Mouse (Mus musculus): ENCODE measurements around the gene Dtnbp1. TPM values are rescaled to one million over a fixed set of nuclear protein-coding genes. Genes with fewer than 3 reads are reported as not detected.

Dtnbp1 gene
- polyA plus RNA-seq, 1 experiment from 2014 or later: 93.0 TPM

DNA sequence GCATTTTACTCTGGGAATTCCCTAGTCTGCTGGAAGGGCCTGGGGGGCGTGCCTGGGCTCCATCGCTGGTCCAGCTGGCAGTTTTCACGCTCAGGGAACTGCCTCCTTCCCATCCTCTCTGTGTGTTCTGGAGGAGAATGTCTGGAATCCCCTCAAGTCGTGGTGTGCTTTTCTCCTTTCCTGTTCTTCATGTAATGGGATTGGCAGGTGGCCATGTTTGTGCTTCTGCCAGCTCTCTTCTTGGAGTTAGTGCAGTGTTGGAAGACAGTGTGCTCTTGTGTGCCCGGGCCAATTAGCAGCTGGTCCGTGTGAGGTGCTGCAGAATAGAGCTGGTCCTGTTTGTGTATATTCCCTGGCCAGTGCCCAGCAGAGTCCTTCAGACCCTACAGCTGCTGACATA lies 94.2 kb downstream of the Dtnbp1 start:
- WGBS: 25% methylated on average over 6 of the region's 6 CpGs
- peak overlapping the region; percentile 50 for H3K27ac ChIP-seq
- H3K4me1 ChIP-seq (replicated peaks; ENCODE audit: insufficient read depth, low read length): peaks cover 6% of the 10 kb centered on the region; the same call in 1 of the 2 replicates
- no peaks in the 10 kb centered on the region for H3K27me3 ChIP-seq (ENCODE audit: insufficient read depth, low read length)
- peak; percentile 94 for DNase-seq (ENCODE audit: low spot score)
- H3K9ac ChIP-seq (ENCODE audit: low read depth, low read length): no peak overlapping the region
- no peak overlapping the region for H3K4me2 ChIP-seq (ENCODE audit: low read length)
- peaks cover 52% of the 10 kb centered on the region for H3K36me3 ChIP-seq (ENCODE audit: insufficient read depth, low read length)
- no peaks in the 10 kb centered on the region for H3K9me3 ChIP-seq (replicated peaks; ENCODE audit: low read length)
- H3K4me3 ChIP-seq (replicated peaks; ENCODE audit: low read depth, low read length): no peak overlapping the region
- peak; percentile 51 for ATAC-seq (replicated peaks; ENCODE audit: low FRiP score, low read depth)
- no peak for TF ChIP-seq CTCF (IDR thresholded peaks at IDR 0.05; ENCODE audit: low read depth)

DNA sequence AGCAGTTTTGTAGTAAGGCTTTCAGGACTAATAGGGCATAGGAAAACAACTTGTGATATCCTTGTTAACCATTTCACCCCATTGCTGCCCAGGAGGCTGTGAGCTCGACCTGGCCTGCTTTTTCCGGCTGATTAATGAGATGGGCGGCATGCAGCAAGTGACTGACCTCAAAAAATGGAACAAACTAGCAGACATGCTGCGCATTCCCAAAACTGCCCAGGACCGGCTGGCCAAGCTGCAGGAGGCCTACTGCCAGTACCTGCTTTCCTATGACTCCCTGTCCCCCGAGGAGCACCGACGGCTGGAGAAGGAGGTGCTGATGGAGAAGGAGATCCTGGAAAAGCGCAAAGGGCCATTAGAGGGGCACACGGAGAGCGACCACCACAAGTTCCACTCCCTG lies 95.8 kb downstream of the Dtnbp1 start:
- DNase-seq (ENCODE audit: low spot score): no peak
- Histone ChIP-seq H3K4me3 (replicated peaks; ENCODE audit: low read depth, low read length) (no peak overlapping the region), H3K4me2 (ENCODE audit: low read length) (no peak overlapping the region), H3K27ac (peak overlapping the region; percentile 50; the same call in 1 of the 2 replicates), H3K36me3 (ENCODE audit: insufficient read depth, low read length) (peaks cover 46% of the 10 kb centered on the region), H3K27me3 (ENCODE audit: insufficient read depth, low read length) (no peaks in the 10 kb centered on the region), H3K4me1 (replicated peaks; ENCODE audit: insufficient read depth, low read length) (peaks cover 6% of the 10 kb centered on the region; the same call in 1 of the 2 replicates), H3K9ac (ENCODE audit: low read depth, low read length) (no peak overlapping the region), H3K9me3 (replicated peaks; ENCODE audit: low read length) (no peaks in the 10 kb centered on the region)
- 0 out of 2 replicates have a peak, but pooled peaks have one; percentile 24 for ATAC-seq (replicated peaks; ENCODE audit: low FRiP score, low read depth)
- WGBS: 73% methylated on average over 11 of the region's 11 CpGs
- TF ChIP-seq CTCF (IDR thresholded peaks at IDR 0.05; ENCODE audit: low read depth): no peak

DNA sequence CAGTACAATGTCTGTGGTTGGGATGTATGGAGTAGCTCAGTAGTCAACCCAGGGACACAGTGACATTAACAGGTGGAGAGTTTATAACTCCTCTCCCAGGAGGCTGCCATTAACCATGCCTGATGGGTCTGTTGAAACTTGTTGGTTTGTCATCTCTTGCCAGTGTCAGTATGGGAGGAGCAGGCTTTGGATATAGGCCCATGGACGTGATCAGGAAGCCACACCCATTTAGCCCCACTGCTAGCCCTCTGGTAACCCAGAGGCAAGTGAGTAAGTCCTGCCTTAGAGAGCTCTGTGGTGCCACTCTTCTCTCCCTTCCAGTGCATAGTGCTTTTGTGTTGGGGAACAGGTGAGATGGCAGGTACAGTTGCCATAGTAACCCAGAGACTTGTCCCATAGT lies 97.7 kb downstream of the Dtnbp1 start:
- 70% methylated on average over 1 of the region's 1 CpGs for WGBS
- Histone ChIP-seq H3K4me3 (replicated peaks; ENCODE audit: low read depth, low read length) (no peak overlapping the region), H3K4me1 (replicated peaks; ENCODE audit: insufficient read depth, low read length) (peaks cover 6% of the 10 kb centered on the region; the same call in 1 of the 2 replicates)

DNA sequence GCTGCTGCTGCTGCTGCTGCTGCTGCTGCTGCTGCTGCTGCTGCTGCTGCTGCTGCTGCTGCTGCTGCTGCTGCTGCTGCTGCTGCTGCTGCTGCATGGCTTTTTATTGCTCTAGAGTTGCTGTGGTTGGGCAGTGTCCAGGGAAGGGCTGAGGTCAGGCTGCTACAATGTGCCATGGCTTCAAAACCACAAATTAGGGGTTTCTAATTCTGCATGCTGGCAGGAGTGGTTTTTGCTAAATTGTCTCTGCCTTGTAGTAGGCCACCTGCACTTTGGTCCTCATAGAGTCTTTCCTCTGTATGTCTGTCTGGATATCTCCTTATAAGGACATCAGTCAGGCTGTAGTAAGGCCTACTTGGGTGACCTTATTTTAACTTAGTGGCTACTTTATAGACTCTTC lies 98.5 kb downstream of the Dtnbp1 start:
- ATAC-seq (replicated peaks; ENCODE audit: low FRiP score, low read depth): no peak
- no peaks in the 10 kb centered on the region for H3K27me3 ChIP-seq (ENCODE audit: insufficient read depth, low read length)
- TF ChIP-seq CTCF (IDR thresholded peaks at IDR 0.05; ENCODE audit: low read depth): no peak
- H3K4me3 ChIP-seq (replicated peaks; ENCODE audit: low read depth, low read length): no peak overlapping the region
- DNase-seq (ENCODE audit: low spot score): no peak
- no peaks in the 10 kb centered on the region for H3K9me3 ChIP-seq (replicated peaks; ENCODE audit: low read length)
- H3K4me2 ChIP-seq (ENCODE audit: low read length): no peak overlapping the region
- H3K27ac ChIP-seq: no peak overlapping the region
- no peak overlapping the region for H3K9ac ChIP-seq (ENCODE audit: low read depth, low read length)
- peaks cover 35% of the 10 kb centered on the region for H3K36me3 ChIP-seq (ENCODE audit: insufficient read depth, low read length)
- peaks cover 6% of the 10 kb centered on the region; the same call in 1 of the 2 replicates for H3K4me1 ChIP-seq (replicated peaks; ENCODE audit: insufficient read depth, low read length)

More for the DNA sequence above, 97.7 kb downstream of the Dtnbp1 start:
- TF ChIP-seq CTCF (IDR thresholded peaks at IDR 0.05; ENCODE audit: low read depth): no peak
- no peak overlapping the region for H3K4me2 ChIP-seq (ENCODE audit: low read length)
- ATAC-seq (replicated peaks; ENCODE audit: low FRiP score, low read depth) (no peak), DNase-seq (ENCODE audit: low spot score) (no peak)
- no peak overlapping the region for H3K9ac ChIP-seq (ENCODE audit: low read depth, low read length)
- no peak overlapping the region; the same call in 1 of the 2 replicates for H3K27ac ChIP-seq
- peaks cover 38% of the 10 kb centered on the region for H3K36me3 ChIP-seq (ENCODE audit: insufficient read depth, low read length)
- no peaks in the 10 kb centered on the region for H3K9me3 ChIP-seq (replicated peaks; ENCODE audit: low read length)
- no peaks in the 10 kb centered on the region for H3K27me3 ChIP-seq (ENCODE audit: insufficient read depth, low read length)

DNA sequence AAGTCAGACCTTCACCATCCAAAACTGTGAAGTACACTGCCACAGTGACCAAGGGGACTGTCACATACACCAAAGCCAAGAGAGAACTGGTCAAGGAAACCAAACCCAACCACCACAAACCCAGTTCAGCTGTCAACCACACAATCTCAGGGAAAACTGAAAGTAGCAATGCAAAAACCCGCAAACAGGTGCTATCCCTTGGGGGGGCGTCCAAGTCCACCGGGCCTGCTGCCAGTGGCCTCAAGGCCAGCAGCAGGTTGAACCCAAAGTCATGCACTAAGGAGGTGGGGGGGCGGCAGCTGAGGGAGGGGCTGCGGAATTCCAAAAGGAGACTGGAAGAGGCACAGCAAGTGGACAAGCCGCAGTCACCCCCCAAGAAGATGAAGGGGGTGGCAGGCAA lies 99.6 kb downstream of the Dtnbp1 start:
- Histone ChIP-seq H3K27me3 (ENCODE audit: insufficient read depth, low read length) (no peaks in the 10 kb centered on the region), H3K36me3 (ENCODE audit: insufficient read depth, low read length) (peaks cover 40% of the 10 kb centered on the region), H3K4me3 (replicated peaks; ENCODE audit: low read depth, low read length) (no peak overlapping the region), H3K4me1 (replicated peaks; ENCODE audit: insufficient read depth, low read length) (no peaks in the 10 kb centered on the region), H3K27ac (no peak overlapping the region), H3K9me3 (replicated peaks; ENCODE audit: low read length) (no peaks in the 10 kb centered on the region), H3K4me2 (ENCODE audit: low read length) (no peak overlapping the region), H3K9ac (ENCODE audit: low read depth, low read length) (no peak overlapping the region)
- no peak for ATAC-seq (replicated peaks; ENCODE audit: low FRiP score, low read depth)
- no peak for DNase-seq (ENCODE audit: low spot score)
- no peak for TF ChIP-seq CTCF (IDR thresholded peaks at IDR 0.05; ENCODE audit: low read depth)
- WGBS: 84% methylated on average over 6 of the region's 6 CpGs

DNA sequence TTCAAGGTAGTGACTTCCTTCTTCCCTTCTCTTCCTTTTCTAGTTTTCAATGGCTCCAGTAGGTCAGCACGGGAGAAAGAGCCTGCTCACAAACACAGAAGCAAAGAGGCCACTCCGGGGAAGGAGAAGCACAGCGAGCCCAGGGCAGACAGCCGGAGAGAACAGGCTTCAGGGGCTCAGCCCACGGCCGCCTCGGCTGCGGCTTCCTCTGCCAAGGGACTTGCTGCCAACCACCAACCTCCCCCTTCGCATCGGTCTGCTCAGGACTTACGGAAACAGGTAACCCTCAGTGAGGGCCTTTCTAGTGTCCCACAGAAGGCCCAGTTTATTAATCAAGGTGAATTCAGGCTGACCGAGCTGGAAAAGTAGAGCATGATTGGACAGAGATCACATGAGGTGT lies 105.7 kb downstream of the Dtnbp1 start:
- DNase-seq (ENCODE audit: low spot score): no peak
- no peak overlapping the region for H3K27ac ChIP-seq
- peaks cover 18% of the 10 kb centered on the region for H3K36me3 ChIP-seq (ENCODE audit: insufficient read depth, low read length)
- H3K4me3 ChIP-seq (replicated peaks; ENCODE audit: low read depth, low read length): no peak overlapping the region
- ATAC-seq (replicated peaks; ENCODE audit: low FRiP score, low read depth): no peak
- WGBS: 90% methylated on average over 12 of the region's 12 CpGs
- no peak overlapping the region for H3K4me2 ChIP-seq (ENCODE audit: low read length)
- no peaks in the 10 kb centered on the region for H3K27me3 ChIP-seq (ENCODE audit: insufficient read depth, low read length)
- no peak overlapping the region for H3K9ac ChIP-seq (ENCODE audit: low read depth, low read length)
- no peak for TF ChIP-seq CTCF (IDR thresholded peaks at IDR 0.05; ENCODE audit: low read depth)
- H3K9me3 ChIP-seq (replicated peaks; ENCODE audit: low read length): no peaks in the 10 kb centered on the region
- H3K4me1 ChIP-seq (replicated peaks; ENCODE audit: insufficient read depth, low read length): no peaks in the 10 kb centered on the region
